Mouse (Mus musculus): Measurements from ENCODE around the gene Arl10. TPM values are rescaled to one million over a fixed set of nuclear protein-coding genes. Genes with fewer than 3 reads are reported as not detected.

The Arl10 gene
- polyA plus RNA-seq (2016; fragmentation: Nextera tagmentation; extraction: Ambion mirVana), result 50.2 and 53.3 TPM in 2 replicates

DNA sequence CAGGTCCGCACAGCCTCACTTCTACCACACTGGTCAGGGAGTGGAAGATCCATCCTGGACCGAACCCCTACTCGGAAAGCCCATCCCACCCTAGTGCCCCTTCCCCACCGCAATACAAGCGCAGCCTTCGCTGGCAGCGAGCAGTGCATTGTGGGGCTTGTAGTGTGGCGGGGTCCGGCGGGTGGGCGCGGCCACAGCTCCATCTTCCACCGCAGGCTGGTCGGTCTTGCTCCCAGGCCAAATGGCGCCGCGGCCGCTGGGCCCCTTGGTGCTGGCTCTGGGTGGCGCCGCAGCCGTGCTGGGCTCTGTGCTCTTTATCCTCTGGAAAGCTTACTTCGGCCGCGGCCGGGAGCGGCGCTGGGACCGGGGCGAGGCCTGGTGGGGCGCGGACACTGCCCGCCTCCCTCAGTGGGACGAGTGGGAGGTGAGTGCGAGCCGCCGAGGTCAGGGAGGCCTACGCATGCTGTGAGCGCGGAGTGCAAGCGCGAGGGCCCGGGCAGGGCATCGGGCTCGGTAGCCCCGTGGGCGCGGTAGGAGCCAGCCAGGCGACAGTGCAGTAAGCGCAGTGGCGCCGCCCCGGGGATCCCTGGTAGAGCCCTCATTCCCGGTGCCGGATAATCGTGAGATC lies at the start of gene Arl10:
Gene Arl10, plus strand, starts transcription at position 162 of the 628 bp plus-strand sequence.
- Histone ChIP-seq H3K9ac (peak within 1 kb of the TSS; percentile 88), H3K27me3 (replicated peaks) (0 out of 2 replicates have a peak, but pooled peaks cover 3% of the 10 kb centered on the region), H3K4me2 (replicated peaks) (peak within 1 kb of the TSS; percentile 94), H3K4me3 (peak within 1 kb of the TSS; percentile 87), H3K27ac (0 out of 2 replicates have a peak within 1 kb of the TSS, but pooled peaks have one; percentile 27), H3K36me3 (peaks cover 26% of the 10 kb centered on the region), H3K4me1 (peaks cover 24% of the 10 kb centered on the region), H3K9me3 (no peaks in the 10 kb centered on the region)
- peak; percentile 93 for ATAC-seq (ENCODE audit: low FRiP score, low read depth)
- under 1% methylated on average over 55 of the region's 55 CpGs for WGBS

DNA sequence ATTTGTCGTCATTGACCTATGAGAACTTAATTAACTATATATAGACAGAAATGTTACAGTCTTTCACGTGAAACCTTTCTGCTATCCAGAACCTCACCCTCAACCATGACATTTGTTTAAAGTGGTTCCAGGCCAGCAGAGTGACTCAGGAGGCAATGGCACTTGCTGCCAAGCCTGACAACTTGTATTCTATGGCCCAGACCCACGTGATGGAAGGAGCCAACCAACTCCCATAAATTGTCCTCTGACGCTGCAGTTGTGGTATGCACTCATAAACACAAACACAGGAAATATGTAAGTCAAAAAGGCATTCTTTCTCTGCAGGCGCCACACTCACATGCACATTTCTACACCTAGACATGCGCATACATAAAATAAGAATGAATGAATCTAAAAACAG lies 47.7 kb upstream of the Arl10 start:
- peaks cover 68% of the 10 kb centered on the region for H3K36me3 ChIP-seq
- 90% methylated on average over 6 of the region's 6 CpGs for WGBS
- no peak overlapping the region for H3K9ac ChIP-seq
- H3K4me3 ChIP-seq, result no peak overlapping the region
- H3K9me3 ChIP-seq, result no peaks in the 10 kb centered on the region
- no peaks in the 10 kb centered on the region for H3K27me3 ChIP-seq (replicated peaks)
- H3K4me2 ChIP-seq (replicated peaks), result no peak overlapping the region
- no peak for ATAC-seq (ENCODE audit: low FRiP score, low read depth)
- no peaks in the 10 kb centered on the region for H3K4me1 ChIP-seq
- H3K27ac ChIP-seq, result no peak overlapping the region

DNA sequence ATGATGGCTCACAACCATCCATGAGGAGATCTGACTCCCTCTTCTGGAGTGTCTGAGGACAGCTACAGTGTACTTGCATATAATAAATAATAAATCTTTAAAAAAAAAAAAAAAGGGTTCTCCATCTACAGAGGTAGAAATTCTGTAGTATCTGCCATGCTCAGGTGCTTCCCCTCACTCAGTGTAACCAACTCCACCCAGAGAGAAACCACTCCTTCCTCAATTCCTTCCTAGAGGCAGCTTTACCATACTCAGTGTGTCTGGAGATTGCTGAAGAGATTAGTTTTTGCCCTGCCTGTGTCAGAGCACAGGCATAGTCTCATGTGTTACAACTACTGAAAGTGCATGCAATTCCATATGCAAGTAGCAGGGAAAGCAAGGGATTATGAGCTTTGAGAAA lies 42.7 kb upstream of the Arl10 start:
- Histone ChIP-seq H3K9me3 (no peaks in the 10 kb centered on the region), H3K4me1 (no peaks in the 10 kb centered on the region), H3K4me3 (no peak overlapping the region), H3K9ac (no peak overlapping the region), H3K4me2 (replicated peaks) (no peak overlapping the region), H3K27me3 (replicated peaks) (no peaks in the 10 kb centered on the region), H3K27ac (no peak overlapping the region), H3K36me3 (peaks cover 66% of the 10 kb centered on the region)
- ATAC-seq (ENCODE audit: low FRiP score, low read depth), result no peak

DNA sequence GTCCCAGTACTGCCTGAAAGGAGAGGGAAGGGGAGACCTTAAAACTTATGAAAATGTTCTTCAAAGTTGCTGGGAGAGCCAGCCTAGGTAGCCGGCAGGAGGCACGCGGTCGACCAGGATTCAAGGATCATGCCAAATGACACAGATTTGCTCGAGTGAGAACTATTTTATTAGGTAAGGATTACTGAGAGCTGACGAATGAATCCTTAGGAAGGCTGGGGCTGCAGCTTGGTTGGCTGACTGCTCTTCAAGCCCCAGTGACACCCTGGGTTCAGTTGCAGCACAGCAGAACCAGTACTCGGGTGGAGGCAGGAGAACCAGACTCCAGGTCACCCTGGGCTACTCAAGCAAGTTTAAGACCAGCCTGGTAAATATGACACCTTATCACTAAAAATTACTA lies 26.8 kb upstream of the Arl10 start:
- Histone ChIP-seq H3K9ac (no peak overlapping the region), H3K27ac (no peak overlapping the region), H3K27me3 (replicated peaks) (no peaks in the 10 kb centered on the region), H3K4me2 (replicated peaks) (no peak overlapping the region), H3K9me3 (no peaks in the 10 kb centered on the region), H3K36me3 (peaks cover 61% of the 10 kb centered on the region), H3K4me1 (no peaks in the 10 kb centered on the region), H3K4me3 (no peak overlapping the region)
- no peak for ATAC-seq (ENCODE audit: low FRiP score, low read depth)
- 88% methylated on average over 7 of the region's 7 CpGs for WGBS

DNA sequence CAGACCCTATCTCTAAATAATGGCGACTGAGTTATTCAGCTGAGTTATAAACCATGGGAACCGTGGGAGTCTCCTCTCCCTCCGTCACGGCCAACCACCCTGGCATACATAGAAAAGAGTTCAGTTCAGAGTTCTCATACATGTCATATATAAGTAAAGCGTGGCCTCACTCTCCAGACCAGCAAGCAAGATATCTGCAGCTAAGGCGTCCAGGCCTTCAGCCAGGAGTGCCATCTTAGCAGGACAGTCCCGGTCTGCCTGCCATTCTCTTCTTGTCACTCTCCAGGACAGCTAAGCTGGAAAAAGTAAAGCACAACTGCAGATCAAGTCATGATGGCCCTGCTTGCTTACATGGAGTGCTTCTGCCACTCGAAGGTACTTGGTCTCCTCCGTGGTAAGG lies 18.6 kb upstream of the Arl10 start:
- no peak overlapping the region for H3K4me2 ChIP-seq (replicated peaks)
- H3K4me1 ChIP-seq, result no peaks in the 10 kb centered on the region
- 95% methylated on average over 9 of the region's 9 CpGs for WGBS
- H3K36me3 ChIP-seq, result peaks cover 95% of the 10 kb centered on the region
- no peaks in the 10 kb centered on the region for H3K27me3 ChIP-seq (replicated peaks)
- no peak for ATAC-seq (ENCODE audit: low FRiP score, low read depth)
- no peak overlapping the region for H3K4me3 ChIP-seq
- no peak overlapping the region for H3K9ac ChIP-seq
- H3K27ac ChIP-seq, result no peak overlapping the region
- no peaks in the 10 kb centered on the region for H3K9me3 ChIP-seq

DNA sequence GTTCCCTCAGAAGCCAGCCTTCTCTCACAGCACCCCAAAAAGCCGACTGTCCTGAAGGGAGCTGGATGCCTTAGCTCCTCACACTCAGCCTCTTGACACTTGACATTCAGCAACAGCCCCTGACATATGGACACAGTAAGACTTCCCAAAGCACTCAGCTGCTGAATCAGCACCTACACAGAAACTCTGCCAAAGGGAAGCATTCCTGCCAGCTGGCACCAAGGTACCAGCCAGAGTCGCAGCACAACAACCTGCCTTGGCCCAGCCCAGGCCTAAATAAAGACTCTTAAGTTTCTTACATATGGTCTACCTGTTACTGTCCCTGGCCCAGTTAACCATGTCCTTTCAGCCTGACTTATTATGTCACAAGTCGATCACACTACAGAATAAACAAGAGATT lies 18.0 kb upstream of the Arl10 start:
- H3K27ac ChIP-seq, result no peak overlapping the region
- no peaks in the 10 kb centered on the region for H3K4me1 ChIP-seq
- no peaks in the 10 kb centered on the region for H3K27me3 ChIP-seq (replicated peaks)
- no peak for ATAC-seq (ENCODE audit: low FRiP score, low read depth)
- H3K9ac ChIP-seq, result no peak overlapping the region
- H3K36me3 ChIP-seq, result peaks cover 94% of the 10 kb centered on the region
- H3K4me2 ChIP-seq (replicated peaks), result no peak overlapping the region
- no peak overlapping the region for H3K4me3 ChIP-seq
- H3K9me3 ChIP-seq, result no peaks in the 10 kb centered on the region
- WGBS, result 94% methylated on average over 3 of the region's 3 CpGs

DNA sequence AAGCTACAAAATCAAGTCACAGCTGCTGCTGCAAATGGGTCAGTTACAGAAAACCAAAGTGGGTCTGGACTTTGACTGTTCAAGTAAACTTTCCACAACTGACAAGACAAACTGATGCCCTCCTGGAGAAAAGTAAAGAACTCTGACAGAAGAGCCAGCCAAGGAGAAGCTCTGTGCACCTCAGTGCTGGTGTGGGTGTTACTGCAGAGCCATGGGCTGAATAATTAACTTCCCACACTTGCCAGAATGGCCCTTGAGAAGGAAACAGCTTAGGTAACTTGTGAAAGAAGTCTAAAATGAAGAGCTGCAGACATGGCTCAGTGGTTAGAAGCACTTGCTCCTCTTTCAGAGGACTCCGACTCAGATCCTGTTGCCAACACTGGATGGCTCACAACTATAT lies 17.2 kb upstream of the Arl10 start:
- Histone ChIP-seq H3K36me3 (peaks cover 90% of the 10 kb centered on the region), H3K27ac (no peak overlapping the region), H3K9me3 (no peaks in the 10 kb centered on the region), H3K4me2 (replicated peaks) (no peak overlapping the region), H3K4me1 (no peaks in the 10 kb centered on the region), H3K9ac (no peak overlapping the region), H3K4me3 (no peak overlapping the region), H3K27me3 (replicated peaks) (no peaks in the 10 kb centered on the region)
- WGBS, result 100% methylated on average over 1 of the region's 1 CpGs
- ATAC-seq (ENCODE audit: low FRiP score, low read depth), result no peak

DNA sequence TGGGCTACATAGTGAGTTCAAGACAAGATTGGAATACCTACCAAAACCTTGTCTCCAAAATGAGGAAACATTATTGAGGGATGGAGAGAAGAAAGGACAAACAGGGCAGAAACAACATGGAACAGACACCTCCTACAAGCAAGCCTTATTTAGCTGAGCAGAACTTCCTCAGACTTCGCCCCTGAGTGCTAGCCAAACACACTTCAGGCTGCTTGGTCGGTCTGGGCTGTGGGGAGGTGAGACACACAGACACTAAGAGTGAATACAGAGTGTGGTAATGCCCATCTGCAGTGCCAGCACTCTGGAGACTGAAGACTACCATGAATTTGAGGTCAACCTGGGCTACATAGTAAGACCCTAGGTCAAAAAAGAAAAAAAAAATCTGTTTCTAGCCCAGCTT lies 15.2 kb upstream of the Arl10 start:
- ATAC-seq (ENCODE audit: low FRiP score, low read depth), result no peak
- peaks cover 77% of the 10 kb centered on the region for H3K36me3 ChIP-seq
- H3K4me2 ChIP-seq (replicated peaks), result no peak overlapping the region
- no peak overlapping the region for H3K9ac ChIP-seq
- H3K27ac ChIP-seq, result no peak overlapping the region
- H3K4me3 ChIP-seq, result no peak overlapping the region
- 94% methylated on average over 2 of the region's 2 CpGs for WGBS
- H3K4me1 ChIP-seq, result peaks cover 10% of the 10 kb centered on the region
- H3K27me3 ChIP-seq (replicated peaks), result no peaks in the 10 kb centered on the region
- H3K9me3 ChIP-seq, result no peaks in the 10 kb centered on the region

DNA sequence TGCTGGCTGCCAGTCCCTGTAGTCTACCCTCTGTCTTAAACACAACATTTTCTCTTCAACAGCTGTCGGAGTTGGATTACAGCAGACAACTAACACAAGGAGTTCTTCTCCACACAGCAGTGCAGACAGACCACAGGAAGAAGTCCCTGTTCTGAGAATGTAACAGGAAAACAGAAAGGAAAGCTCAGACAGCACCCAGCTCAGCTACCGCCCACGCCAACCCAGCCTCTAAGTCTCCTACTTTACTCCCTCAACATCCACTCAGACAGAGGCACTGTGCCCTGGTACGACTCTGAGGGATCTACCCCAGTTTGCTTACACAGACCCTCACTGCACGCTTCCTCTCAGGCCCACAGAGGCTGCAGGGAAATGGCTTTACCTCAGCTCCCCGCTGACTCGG lies 14.2 kb upstream of the Arl10 start:
- Histone ChIP-seq H3K36me3 (peaks cover 69% of the 10 kb centered on the region), H3K27ac (no peak overlapping the region), H3K4me3 (no peak overlapping the region), H3K9me3 (no peaks in the 10 kb centered on the region), H3K9ac (no peak overlapping the region), H3K4me2 (replicated peaks) (no peak overlapping the region), H3K4me1 (peaks cover 13% of the 10 kb centered on the region), H3K27me3 (replicated peaks) (no peaks in the 10 kb centered on the region)
- 94% methylated on average over 7 of the region's 7 CpGs for WGBS
- ATAC-seq (ENCODE audit: low FRiP score, low read depth), result no peak

DNA sequence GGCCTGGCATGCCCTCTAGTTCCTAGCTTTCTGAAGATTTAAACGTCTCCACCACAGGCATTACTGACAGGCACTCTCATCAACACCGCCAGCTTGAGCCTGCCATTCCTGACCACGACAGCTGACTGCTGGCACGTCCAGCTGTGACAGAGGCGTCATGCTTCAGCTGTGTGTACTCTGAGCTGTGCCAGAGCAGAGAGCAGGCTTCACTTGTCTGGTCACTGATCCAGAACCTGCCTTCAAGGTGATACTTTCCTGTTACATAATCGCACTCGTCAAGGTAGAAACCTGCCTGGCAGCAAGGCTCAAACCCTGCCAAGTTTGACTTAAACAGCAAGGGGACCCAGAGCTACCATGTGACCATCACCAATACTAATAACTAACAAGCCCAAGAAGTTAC lies 12.3 kb upstream of the Arl10 start:
- 83% methylated on average over 7 of the region's 7 CpGs for WGBS
- no peak overlapping the region for H3K4me3 ChIP-seq
- no peak overlapping the region for H3K4me2 ChIP-seq (replicated peaks)
- H3K4me1 ChIP-seq, result peaks cover 15% of the 10 kb centered on the region
- no peak for ATAC-seq (ENCODE audit: low FRiP score, low read depth)
- no peaks in the 10 kb centered on the region for H3K9me3 ChIP-seq
- H3K9ac ChIP-seq, result no peak overlapping the region
- no peak overlapping the region for H3K27ac ChIP-seq
- peaks cover 50% of the 10 kb centered on the region for H3K36me3 ChIP-seq
- no peaks in the 10 kb centered on the region for H3K27me3 ChIP-seq (replicated peaks)

DNA sequence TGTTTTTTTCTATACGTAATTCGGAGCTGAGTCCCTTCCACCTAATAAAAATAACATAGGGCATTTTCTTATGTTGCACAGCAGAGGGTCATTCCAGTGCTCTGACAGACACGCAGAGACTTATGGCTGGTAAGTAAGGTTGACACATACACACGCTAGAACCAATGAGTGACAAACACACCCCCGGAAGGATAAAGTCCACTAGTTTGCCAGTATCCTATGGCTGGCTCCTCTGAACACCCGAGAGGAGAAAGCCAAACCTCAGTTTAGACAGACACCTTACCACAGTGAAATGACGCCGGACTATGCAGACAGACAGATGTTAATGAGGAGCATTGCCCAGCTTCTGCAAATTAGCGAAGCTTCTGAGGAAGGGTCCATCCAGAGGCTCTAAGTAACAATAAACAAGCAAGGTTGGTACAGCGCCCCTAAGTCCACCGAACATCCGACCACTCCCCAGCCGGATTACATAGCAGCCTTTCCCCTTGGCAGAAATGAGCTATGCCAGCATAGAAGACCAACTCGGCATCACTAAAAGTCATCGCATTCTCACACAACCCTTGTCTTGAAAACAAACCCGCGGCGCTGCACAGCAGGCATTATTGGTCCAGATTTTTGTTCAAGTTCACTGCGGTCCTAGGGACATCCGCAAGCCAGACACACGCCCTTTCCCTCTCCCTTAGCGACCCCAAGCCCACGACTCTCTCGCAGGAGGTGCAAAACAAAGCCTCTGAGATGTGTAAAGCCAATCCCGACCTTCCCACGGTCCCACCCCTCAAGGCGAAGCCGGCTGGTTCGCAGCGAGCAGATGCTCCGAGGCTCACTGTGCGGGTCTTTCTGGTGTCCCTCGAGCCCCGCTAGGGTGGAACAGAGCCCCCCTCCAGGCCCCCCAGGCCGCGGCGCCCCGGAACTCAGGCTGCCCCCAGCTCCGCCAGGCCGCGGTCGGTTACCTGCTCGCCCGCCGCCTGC lies 10.3 kb upstream of the Arl10 start:
- Histone ChIP-seq H3K27me3 (replicated peaks) (no peaks in the 10 kb centered on the region), H3K4me1 (peaks cover 15% of the 10 kb centered on the region), H3K36me3 (peaks cover 31% of the 10 kb centered on the region), H3K9me3 (no peaks in the 10 kb centered on the region), H3K4me3 (peak overlapping the region; percentile 97), H3K9ac (peak overlapping the region; percentile 97), H3K4me2 (replicated peaks) (peak overlapping the region; percentile 75), H3K27ac (peak overlapping the region; percentile 64)
- WGBS, result 12% methylated on average over 45 of the region's 45 CpGs
- ATAC-seq (ENCODE audit: low FRiP score, low read depth), result peak; percentile 69

DNA sequence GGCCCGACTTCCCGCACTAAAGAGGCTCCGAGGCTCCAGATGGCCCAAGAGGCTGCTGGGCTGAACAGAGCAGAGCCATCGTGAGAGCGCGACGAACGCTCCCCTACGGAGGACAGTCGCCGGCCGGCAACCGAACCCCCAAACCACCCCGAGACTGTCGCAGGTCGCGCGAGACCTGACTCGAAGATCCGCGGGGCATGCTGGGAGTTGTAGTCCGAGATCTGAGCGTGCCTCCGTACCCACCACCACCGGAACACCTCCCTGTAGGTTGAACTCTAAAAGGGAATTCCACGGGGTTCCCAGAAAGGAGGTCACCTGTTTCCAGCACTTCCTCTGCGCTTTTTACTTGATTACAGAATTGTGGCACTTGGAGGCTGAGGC lies 9.6 kb upstream of the Arl10 start, which contains the start of gene 4833439L19Rik:
Gene 4833439L19Rik, minus strand, starts transcription at position 235 of the 381 bp plus-strand sequence.
- Histone ChIP-seq H3K9ac (peak within 1 kb of the TSS; percentile 97), H3K4me2 (replicated peaks) (peak within 1 kb of the TSS; percentile 75), H3K36me3 (peaks cover 24% of the 10 kb centered on the region), H3K27me3 (replicated peaks) (no peaks in the 10 kb centered on the region), H3K9me3 (no peaks in the 10 kb centered on the region), H3K4me1 (peaks cover 15% of the 10 kb centered on the region), H3K4me3 (peak within 1 kb of the TSS; percentile 97), H3K27ac (peak within 1 kb of the TSS; percentile 64)
- ATAC-seq (ENCODE audit: low FRiP score, low read depth), result peak; percentile 97
- WGBS, result under 1% methylated on average over 27 of the region's 27 CpGs
